Mouse (Mus musculus) c-Kit-positive CD71-positive TER-119-positive erythroid progenitor cells, embryonic 14.5 days (primary cell): ENCODE results near the gene Edem3.
"Not testable (repeated sequence)": the region's sequence is repeated elsewhere in the genome, so short reads cannot be mapped to it uniquely, and the experiment has no call there.

Experiments
- DNase-seq: peaks from one replicate; pipeline ENCODE4 v3.0.0-alpha.2; 2013; ENCODE audit warnings: low spot score

The Edem3 gene

GRCm38 (mm10) chr1:151754881-151755659 is at the start of gene Edem3:
TSS of gene Edem3 (plus strand) at chr1:151755371.
- DNase-seq = peak; percentile 95

GRCm38 (mm10) chr1:151705723-151706396 is 49.3 kb upstream of the Edem3 start:
- peak; percentile 75 for DNase-seq

- no peak for DNase-seq
Measured at GRCm38 (mm10) chr1:151706397-151706752, 48.8 kb upstream of the Edem3 start.

DNA sequence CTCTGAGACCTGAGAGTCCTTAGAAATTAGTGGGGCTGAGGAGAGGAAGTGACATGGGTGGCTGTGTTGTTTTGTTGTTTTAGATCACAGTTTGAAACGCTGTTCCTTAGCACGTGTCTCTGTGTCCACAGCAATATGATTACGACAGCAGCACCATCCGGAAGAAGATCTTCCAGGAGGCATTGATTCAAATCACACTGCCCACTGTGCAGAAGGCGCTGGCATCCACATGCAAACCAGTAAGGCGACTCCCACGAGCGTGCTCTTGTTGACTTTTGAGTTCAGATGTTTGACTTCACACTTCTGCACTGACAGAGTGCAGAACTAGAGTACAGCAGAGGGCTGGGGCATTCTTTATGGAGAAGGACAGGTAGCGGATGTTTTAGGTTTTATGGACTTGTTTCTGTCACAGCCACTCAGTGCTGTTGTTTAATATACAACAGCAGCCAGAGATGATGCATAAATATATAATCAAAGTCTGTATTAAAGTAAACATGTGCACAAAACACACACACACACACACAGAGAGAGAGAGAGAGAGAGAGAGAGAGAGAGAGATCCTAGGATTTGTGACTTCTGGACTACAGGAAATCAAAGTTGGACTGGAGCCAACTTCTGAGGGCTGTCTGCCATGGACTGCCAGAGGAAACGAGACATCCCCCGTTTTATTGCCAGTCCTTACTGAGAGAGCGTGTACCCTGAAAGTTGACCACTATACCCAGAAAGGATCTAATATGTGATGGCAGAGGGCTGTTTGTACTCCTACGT is 46.0 kb upstream of the Edem3 start:
- no peak for DNase-seq

GRCm38 (mm10) chr1:151709734-151710022 is 45.5 kb upstream of the Edem3 start:
- no peak for DNase-seq

- DNase-seq = no peak
Measured at GRCm38 (mm10) chr1:151710424-151711055, 44.6 kb upstream of the Edem3 start.

DNA sequence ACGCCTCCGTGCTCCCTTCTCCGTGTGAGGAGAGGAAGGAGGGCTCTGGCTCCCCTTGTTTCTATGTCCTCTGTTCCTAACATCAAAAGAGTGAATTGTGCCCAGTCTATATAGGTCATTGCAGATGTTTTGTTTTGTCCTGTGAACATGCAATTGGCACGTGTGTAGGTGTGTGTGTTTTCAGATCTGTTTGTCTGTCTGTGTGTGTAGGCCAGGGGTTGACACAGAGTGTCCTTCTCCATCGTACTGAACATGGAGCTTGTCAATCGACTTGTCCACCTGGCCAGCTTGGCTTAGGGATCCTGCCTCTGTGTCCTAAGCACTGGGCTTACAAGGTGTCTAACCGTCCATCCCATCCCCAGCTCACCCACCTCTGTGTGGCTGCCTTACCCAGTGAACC is 44.1 kb upstream of the Edem3 start:
- DNase-seq = no peak

DNA sequence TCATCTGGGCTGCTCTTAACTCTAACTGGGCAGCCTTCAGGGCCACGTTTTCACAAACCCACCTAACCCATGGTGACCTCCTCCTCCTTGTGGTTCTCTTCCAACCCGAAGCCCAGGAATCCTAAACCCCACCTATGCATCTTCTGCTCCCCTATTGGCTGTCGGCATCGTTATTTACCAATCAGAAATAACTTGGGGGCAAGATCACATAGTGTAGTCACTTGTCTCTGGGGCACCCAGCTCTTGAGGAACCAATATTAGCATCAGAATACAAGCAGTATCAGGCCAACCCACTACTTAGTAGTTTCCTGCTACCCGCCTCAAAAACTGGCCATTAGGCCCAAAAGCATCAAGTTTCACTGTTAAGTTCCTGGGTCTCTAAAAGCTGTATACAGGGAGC is 42.5 kb upstream of the Edem3 start:
- no peak for DNase-seq

DNA sequence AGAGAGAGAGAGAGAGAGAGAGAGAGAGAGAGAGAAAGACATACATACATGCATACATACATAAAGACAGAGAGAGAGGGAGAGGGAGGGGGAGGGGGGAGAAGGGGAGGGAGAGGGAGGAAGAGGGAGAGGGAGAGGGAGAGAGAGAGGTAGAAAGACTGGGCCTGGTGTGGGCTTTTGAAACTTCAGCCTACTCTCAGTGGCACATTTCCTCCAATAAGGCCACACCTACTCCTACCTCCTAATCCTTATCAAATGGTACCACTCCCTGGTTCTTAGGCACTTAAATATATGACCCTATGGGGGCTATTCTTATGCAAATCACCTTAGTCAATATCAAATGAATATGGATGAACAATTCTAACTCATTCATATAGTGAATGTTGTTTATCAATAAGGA is 41.5 kb upstream of the Edem3 start:
- DNase-seq = no peak

- DNase-seq = no peak
Measured at GRCm38 (mm10) chr1:151716024-151716710, 39.0 kb upstream of the Edem3 start.

GRCm38 (mm10) chr1:151717624-151718023 is 37.5 kb upstream of the Edem3 start:
- DNase-seq = no peak

- DNase-seq = no peak
Measured at GRCm38 (mm10) chr1:151718575-151718974, 36.6 kb upstream of the Edem3 start.

GRCm38 (mm10) chr1:151719911-151720310 is 35.3 kb upstream of the Edem3 start:
- DNase-seq = no peak

- DNase-seq = no peak
Measured at GRCm38 (mm10) chr1:151720566-151720965, 34.6 kb upstream of the Edem3 start.

DNA sequence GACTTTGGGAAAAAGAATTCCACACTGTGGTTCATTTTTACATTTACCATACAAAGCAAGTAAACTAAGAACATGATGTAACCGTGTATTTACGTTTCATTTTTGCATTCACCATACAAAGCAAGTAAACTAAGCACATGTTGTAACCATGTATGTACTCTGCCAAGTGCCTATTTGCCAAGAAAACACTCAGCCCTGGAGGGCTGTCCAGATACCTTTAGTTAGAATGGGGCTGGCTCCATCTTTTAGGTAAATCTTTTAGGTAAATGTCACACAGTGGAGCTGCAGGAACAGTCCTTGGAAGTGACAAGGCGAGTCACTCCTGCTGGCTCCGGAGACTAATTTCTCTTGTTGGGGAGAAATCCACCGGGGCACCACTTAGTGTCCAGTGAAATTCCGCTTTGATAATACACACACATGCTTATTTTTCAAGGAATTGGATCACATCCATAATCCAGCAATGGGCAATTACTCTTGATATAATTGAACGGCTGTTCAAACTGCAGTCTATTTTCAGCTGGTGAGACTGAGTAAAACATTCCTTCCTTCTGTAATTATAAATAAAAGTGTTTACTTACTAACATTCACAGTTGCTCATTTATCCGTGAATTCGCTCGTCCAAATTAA is 33.7 kb upstream of the Edem3 start:
- no peak for DNase-seq

- no peak for DNase-seq
Measured at GRCm38 (mm10) chr1:151723771-151724170, 31.4 kb upstream of the Edem3 start.

DNA sequence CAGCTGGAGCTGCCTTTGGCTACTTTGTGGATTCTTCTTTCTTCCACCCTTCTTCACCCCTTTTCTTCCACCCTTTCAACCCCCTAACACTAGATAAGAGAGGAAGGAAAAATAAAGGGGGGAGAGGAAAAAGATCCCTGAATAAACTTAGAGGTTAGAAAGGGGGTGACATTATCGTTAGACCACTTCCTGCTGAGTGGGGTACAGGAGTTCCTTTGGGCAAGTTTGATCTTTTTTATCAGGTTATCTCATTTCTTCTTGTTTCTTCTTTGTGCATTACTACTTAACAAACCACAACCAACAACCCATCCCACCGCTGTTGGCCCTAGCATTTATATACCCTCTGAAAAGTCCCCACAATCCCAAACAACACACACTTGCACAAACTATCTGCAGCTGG is 29.6 kb upstream of the Edem3 start:
- DNase-seq = no peak

DNA sequence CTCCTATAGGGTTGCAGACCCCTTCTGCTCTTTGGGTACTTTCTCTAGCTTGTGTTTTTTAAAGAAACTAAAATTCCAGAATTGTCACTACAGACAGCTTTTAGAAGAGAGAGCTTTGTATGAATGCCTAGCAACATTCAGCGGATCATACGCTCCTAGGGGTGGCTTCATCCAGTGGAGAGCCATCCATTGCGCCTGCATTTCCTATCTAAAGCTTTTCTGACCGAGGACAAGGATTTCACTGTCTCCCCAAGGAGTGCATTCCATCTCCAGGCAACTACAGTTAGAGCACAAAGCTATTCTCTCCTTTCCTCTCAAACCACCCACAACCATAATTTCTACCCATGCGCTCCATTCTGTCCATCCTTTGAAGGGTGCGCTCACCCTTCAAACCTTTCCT is 28.8 kb upstream of the Edem3 start:
- DNase-seq = no peak

DNA sequence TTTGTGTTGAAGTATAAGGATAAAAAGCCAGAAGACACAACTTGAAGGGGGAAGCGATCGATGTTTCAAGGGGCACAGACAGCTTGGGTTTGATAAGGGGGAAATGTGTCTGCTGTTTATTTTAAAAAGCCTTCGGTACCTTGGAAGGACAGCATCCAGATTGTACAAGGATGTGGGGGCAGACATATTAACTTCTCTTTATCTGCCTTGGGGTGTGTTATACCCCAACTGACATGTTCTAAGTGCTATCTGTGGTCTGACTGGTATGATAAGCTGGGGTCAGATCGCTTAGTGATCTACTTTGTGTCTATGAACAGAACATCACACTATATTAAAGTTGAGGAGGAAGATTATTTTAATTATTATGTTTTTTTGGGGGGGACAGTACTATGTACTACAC is 27.0 kb upstream of the Edem3 start:
- no peak for DNase-seq

- DNase-seq = no peak
Measured at GRCm38 (mm10) chr1:151737146-151737545, 18.0 kb upstream of the Edem3 start.

GRCm38 (mm10) chr1:151741199-151741621 is 14.0 kb upstream of the Edem3 start:
- peak; percentile 25 for DNase-seq

DNA sequence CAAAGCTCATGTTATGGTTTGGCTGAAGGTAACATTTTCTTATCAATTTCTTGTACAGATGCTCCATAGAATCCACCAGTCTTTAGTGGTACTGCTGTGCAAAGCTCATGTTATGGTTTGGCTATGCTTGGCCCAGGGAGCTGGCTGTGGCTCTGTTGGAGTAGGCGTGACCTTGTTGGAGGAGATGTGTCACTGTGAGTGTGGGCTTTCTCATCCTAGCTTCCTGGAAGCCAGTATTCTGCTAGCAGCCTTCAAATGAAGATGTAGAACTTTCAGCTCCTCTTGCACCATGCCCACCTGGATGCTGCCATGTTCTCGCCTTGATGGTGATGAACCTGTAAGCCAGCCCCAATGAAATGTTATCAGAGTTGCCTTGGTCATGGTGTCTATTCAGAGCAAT is 5.3 kb upstream of the Edem3 start:
- not testable (repeated sequence) for DNase-seq
